Mouse (Mus musculus): ENCODE data around the gene Plod2. TPM values are rescaled to one million over a fixed set of nuclear protein-coding genes. Genes with fewer than 3 reads are reported as not detected.

Plod2 gene
- polyA plus RNA-seq, 1 experiment from 2014 or later: 12.1 TPM

GRCm38 (mm10) chr9:92549811-92550490, 7.9 kb downstream of the Plod2 start:
- H3K4me2 ChIP-seq (ENCODE audit: low read length): no peak overlapping the region
- no peak overlapping the region for H3K27ac ChIP-seq (ENCODE audit: low read length)
- H3K4me1 ChIP-seq (ENCODE audit: control insufficient read depth, insufficient read depth, low read length): 0 out of 2 replicates have a peak, but pooled peaks cover 2% of the 10 kb centered on the region
- H3K9ac ChIP-seq (ENCODE audit: low read depth, low read length): no peak overlapping the region
- no peak for ATAC-seq
- no peaks in the 10 kb centered on the region for H3K36me3 ChIP-seq (ENCODE audit: control insufficient read depth, insufficient read depth, low read length)
- H3K4me3 ChIP-seq (ENCODE audit: low read depth, low read length): no peak overlapping the region
- no peaks in the 10 kb centered on the region for H3K27me3 ChIP-seq (ENCODE audit: control insufficient read depth, insufficient read depth, low read depth, low read length)
- 83% methylated on average over 11 of the region's 11 CpGs for WGBS
- H3K9me3 ChIP-seq (replicated peaks; ENCODE audit: control insufficient read depth, low read length, poor library complexity, severe bottlenecking): no peaks in the 10 kb centered on the region

GRCm38 (mm10) chr9:92550981-92551380, 9.0 kb downstream of the Plod2 start:
- Histone ChIP-seq H3K4me3 (ENCODE audit: low read depth, low read length) (no peak overlapping the region), H3K27me3 (ENCODE audit: control insufficient read depth, insufficient read depth, low read depth, low read length) (no peaks in the 10 kb centered on the region), H3K4me1 (ENCODE audit: control insufficient read depth, insufficient read depth, low read length) (0 out of 2 replicates have a peak, but pooled peaks cover 2% of the 10 kb centered on the region), H3K4me2 (ENCODE audit: low read length) (no peak overlapping the region), H3K9me3 (replicated peaks; ENCODE audit: control insufficient read depth, low read length, poor library complexity, severe bottlenecking) (no peaks in the 10 kb centered on the region), H3K9ac (ENCODE audit: low read depth, low read length) (no peak overlapping the region), H3K27ac (ENCODE audit: low read length) (no peak overlapping the region), H3K36me3 (ENCODE audit: control insufficient read depth, insufficient read depth, low read length) (no peaks in the 10 kb centered on the region)
- no peak for ATAC-seq
- WGBS: 63% methylated on average over 2 of the region's 2 CpGs

- 76% methylated on average over 4 of the region's 4 CpGs for WGBS
Observed at GRCm38 (mm10) chr9:92551666-92552065, 9.6 kb downstream of the Plod2 start.

GRCm38 (mm10) chr9:92552691-92553090, 10.7 kb downstream of the Plod2 start:
- no peak overlapping the region for H3K27ac ChIP-seq (ENCODE audit: low read length)
- 0 out of 2 replicates have a peak, but pooled peaks cover 2% of the 10 kb centered on the region for H3K4me1 ChIP-seq (ENCODE audit: control insufficient read depth, insufficient read depth, low read length)
- H3K36me3 ChIP-seq (ENCODE audit: control insufficient read depth, insufficient read depth, low read length): no peaks in the 10 kb centered on the region
- ATAC-seq: no peak
- no peak overlapping the region for H3K9ac ChIP-seq (ENCODE audit: low read depth, low read length)
- no peaks in the 10 kb centered on the region for H3K27me3 ChIP-seq (ENCODE audit: control insufficient read depth, insufficient read depth, low read depth, low read length)
- no peaks in the 10 kb centered on the region for H3K9me3 ChIP-seq (replicated peaks; ENCODE audit: control insufficient read depth, low read length, poor library complexity, severe bottlenecking)
- no peak overlapping the region for H3K4me2 ChIP-seq (ENCODE audit: low read length)
- H3K4me3 ChIP-seq (ENCODE audit: low read depth, low read length): no peak overlapping the region
- WGBS: 89% methylated on average over 3 of the region's 3 CpGs

More at GRCm38 (mm10) chr9:92551666-92552065, 9.6 kb downstream of the Plod2 start:
- 0 out of 2 replicates have a peak, but pooled peaks cover 2% of the 10 kb centered on the region for H3K4me1 ChIP-seq (ENCODE audit: control insufficient read depth, insufficient read depth, low read length)
- H3K4me3 ChIP-seq (ENCODE audit: low read depth, low read length): no peak overlapping the region
- no peak overlapping the region for H3K9ac ChIP-seq (ENCODE audit: low read depth, low read length)
- H3K9me3 ChIP-seq (replicated peaks; ENCODE audit: control insufficient read depth, low read length, poor library complexity, severe bottlenecking): no peaks in the 10 kb centered on the region
- H3K27me3 ChIP-seq (ENCODE audit: control insufficient read depth, insufficient read depth, low read depth, low read length): no peaks in the 10 kb centered on the region
- no peak overlapping the region for H3K4me2 ChIP-seq (ENCODE audit: low read length)
- H3K27ac ChIP-seq (ENCODE audit: low read length): no peak overlapping the region
- ATAC-seq: no peak
- H3K36me3 ChIP-seq (ENCODE audit: control insufficient read depth, insufficient read depth, low read length): no peaks in the 10 kb centered on the region

- Histone ChIP-seq H3K27me3 (ENCODE audit: control insufficient read depth, insufficient read depth, low read depth, low read length) (no peaks in the 10 kb centered on the region), H3K9me3 (replicated peaks; ENCODE audit: control insufficient read depth, low read length, poor library complexity, severe bottlenecking) (no peaks in the 10 kb centered on the region), H3K4me1 (ENCODE audit: control insufficient read depth, insufficient read depth, low read length) (no peaks in the 10 kb centered on the region), H3K4me3 (ENCODE audit: low read depth, low read length) (no peak overlapping the region), H3K9ac (ENCODE audit: low read depth, low read length) (no peak overlapping the region), H3K27ac (ENCODE audit: low read length) (no peak overlapping the region), H3K4me2 (ENCODE audit: low read length) (no peak overlapping the region), H3K36me3 (ENCODE audit: control insufficient read depth, insufficient read depth, low read length) (no peaks in the 10 kb centered on the region)
- no peak for ATAC-seq
- 78% methylated on average over 6 of the region's 6 CpGs for WGBS
Observed at GRCm38 (mm10) chr9:92555006-92555958, 13.3 kb downstream of the Plod2 start.

- no peak overlapping the region for H3K27ac ChIP-seq (ENCODE audit: low read length)
- no peaks in the 10 kb centered on the region for H3K27me3 ChIP-seq (ENCODE audit: control insufficient read depth, insufficient read depth, low read depth, low read length)
- 85% methylated on average over 8 of the region's 8 CpGs for WGBS
- no peak for ATAC-seq
- H3K36me3 ChIP-seq (ENCODE audit: control insufficient read depth, insufficient read depth, low read length): peaks cover 2% of the 10 kb centered on the region; the same call in 1 of the 2 replicates
- no peak overlapping the region for H3K9ac ChIP-seq (ENCODE audit: low read depth, low read length)
- no peak overlapping the region for H3K4me2 ChIP-seq (ENCODE audit: low read length)
- H3K9me3 ChIP-seq (replicated peaks; ENCODE audit: control insufficient read depth, low read length, poor library complexity, severe bottlenecking): peaks cover 5% of the 10 kb centered on the region; the same call in 1 of the 2 replicates
- H3K4me1 ChIP-seq (ENCODE audit: control insufficient read depth, insufficient read depth, low read length): no peaks in the 10 kb centered on the region; the same call in 1 of the 2 replicates
- H3K4me3 ChIP-seq (ENCODE audit: low read depth, low read length): no peak overlapping the region
Observed at GRCm38 (mm10) chr9:92559750-92560149, 17.7 kb downstream of the Plod2 start.

- no peak for ATAC-seq
- Histone ChIP-seq H3K36me3 (ENCODE audit: control insufficient read depth, insufficient read depth, low read length) (peaks cover 2% of the 10 kb centered on the region; the same call in 1 of the 2 replicates), H3K4me3 (ENCODE audit: low read depth, low read length) (no peak overlapping the region), H3K4me2 (ENCODE audit: low read length) (no peak overlapping the region), H3K27me3 (ENCODE audit: control insufficient read depth, insufficient read depth, low read depth, low read length) (no peaks in the 10 kb centered on the region), H3K27ac (ENCODE audit: low read length) (no peak overlapping the region), H3K9me3 (replicated peaks; ENCODE audit: control insufficient read depth, low read length, poor library complexity, severe bottlenecking) (peaks cover 5% of the 10 kb centered on the region; the same call in 1 of the 2 replicates), H3K9ac (ENCODE audit: low read depth, low read length) (no peak overlapping the region), H3K4me1 (ENCODE audit: control insufficient read depth, insufficient read depth, low read length) (no peaks in the 10 kb centered on the region; the same call in 1 of the 2 replicates)
- WGBS: 63% methylated on average over 6 of the region's 6 CpGs
Observed at GRCm38 (mm10) chr9:92560840-92561547, 19.0 kb downstream of the Plod2 start.

GRCm38 (mm10) chr9:92562416-92562815, 20.4 kb downstream of the Plod2 start:
- Histone ChIP-seq H3K4me2 (ENCODE audit: low read length) (no peak overlapping the region), H3K4me1 (ENCODE audit: control insufficient read depth, insufficient read depth, low read length) (no peaks in the 10 kb centered on the region; the same call in 1 of the 2 replicates), H3K36me3 (ENCODE audit: control insufficient read depth, insufficient read depth, low read length) (peaks cover 2% of the 10 kb centered on the region; the same call in 1 of the 2 replicates), H3K9me3 (replicated peaks; ENCODE audit: control insufficient read depth, low read length, poor library complexity, severe bottlenecking) (peaks cover 5% of the 10 kb centered on the region; the same call in 1 of the 2 replicates), H3K27me3 (ENCODE audit: control insufficient read depth, insufficient read depth, low read depth, low read length) (no peaks in the 10 kb centered on the region), H3K4me3 (ENCODE audit: low read depth, low read length) (no peak overlapping the region), H3K9ac (ENCODE audit: low read depth, low read length) (no peak overlapping the region), H3K27ac (ENCODE audit: low read length) (no peak overlapping the region)
- no peak for ATAC-seq
- 86% methylated on average over 5 of the region's 5 CpGs for WGBS

All from midbrain, embryonic 16.5 days (tissue).